Mouse (Mus musculus): ENCODE data around the gene Gm8068. TPM values are rescaled to one million over a fixed set of nuclear protein-coding genes. Genes with fewer than 3 reads are reported as not detected.

Gene Gm8068
- not detected for total RNA-seq (2023)

DNA sequence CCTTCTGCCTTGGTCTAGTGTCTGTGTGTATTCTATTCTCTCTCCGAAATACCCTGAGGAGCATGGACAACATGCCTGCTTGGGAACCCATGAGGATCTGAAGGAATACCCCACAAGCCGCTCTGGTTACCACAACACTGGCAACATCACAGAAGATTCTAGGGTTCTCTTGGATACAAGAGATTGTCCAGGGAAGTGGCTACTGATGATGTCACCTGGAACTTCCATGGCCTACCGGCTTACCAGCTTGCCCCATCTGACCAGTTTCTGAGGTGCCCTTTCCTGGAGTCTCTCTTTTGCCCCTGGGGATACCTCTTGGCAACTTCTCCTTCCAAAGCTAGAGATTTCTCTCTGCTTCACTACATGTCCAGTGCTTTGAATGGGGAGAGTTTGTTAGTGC is at the start of gene Gm8068:
Gm8068 (minus strand) TSS at position 101 of the 400 bp plus-strand sequence.

DNA sequence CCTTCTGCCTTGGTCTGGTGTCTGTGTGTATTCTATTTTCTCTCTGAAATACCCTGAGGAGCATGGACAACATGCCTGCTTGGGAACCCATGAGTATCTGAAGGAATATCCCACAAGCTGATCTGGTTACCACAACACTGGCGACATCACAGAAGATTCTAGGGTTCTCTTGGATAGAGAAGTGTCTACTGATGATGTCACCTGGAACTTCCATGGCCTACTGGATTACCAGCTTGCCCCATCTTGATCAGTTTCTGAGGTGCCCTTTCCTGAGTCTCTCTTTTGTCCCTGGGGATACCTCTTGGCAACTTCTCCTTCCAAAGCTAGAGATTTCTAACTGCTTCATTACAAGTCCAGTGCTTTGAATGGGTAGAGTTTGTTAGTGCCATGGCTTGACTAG is 48.8 kb upstream of the Gm8068 start, which contains the start of gene Gm7929:
Gm7929 (minus strand) TSS at position 101 of the 400 bp plus-strand sequence.

Other genes with a start within 250 kb of the Gm8068 start
- gene Gm7954, start 248.4 kb downstream of the Gm8068 start, total RNA-seq (2023): not detected
- not detected for gene Gm3486, start 212.4 kb downstream of the Gm8068 start, total RNA-seq (2023)
- not detected for gene Gm7970, start 146.3 kb downstream of the Gm8068 start, total RNA-seq (2023)
- gene 1700049E17Rik2, start 128.7 kb downstream of the Gm8068 start, total RNA-seq (2023): not detected
- not detected for gene Gm3072, start 77.3 kb downstream of the Gm8068 start, total RNA-seq (2023)
- not detected for gene Gm3676, start 55.4 kb downstream of the Gm8068 start, total RNA-seq (2023)
- not detected for gene Gm7929, start 48.7 kb upstream of the Gm8068 start, total RNA-seq (2023)
- gene Gm47189, start 70.6 kb upstream of the Gm8068 start, total RNA-seq (2023): not detected
- not detected for gene Gm7980, start 205.4 kb upstream of the Gm8068 start, total RNA-seq (2023)
- not detected for gene 1700049E17Rik1, start 223.1 kb upstream of the Gm8068 start, total RNA-seq (2023)
- gene 1700024B05Rik, start 242.1 kb upstream of the Gm8068 start, total RNA-seq (2023): not detected

Measured in neutrophil, adult 59 days (primary cell).